Mouse (Mus musculus) stomach, embryonic 16.5 days (tissue): ENCODE results near the gene Maml3. TPM values are rescaled to one million over a fixed set of nuclear protein-coding genes. Genes with fewer than 3 reads are reported as not detected.
A peak's percentile ranks its signal among the peaks of the same experiment; 100 is the strongest.

Source experiments
- ATAC-seq: fragments of 200-750 bp; cut with Nextera tagmentation; 2 replicates; pipeline ENCODE4 v1.8.0; 2017; ENCODE audit warnings: moderate number of reproducible peaks, moderate TSS enrichment; ENCODE audit not compliant: insufficient read depth, low FRiP score
- H3K27ac ChIP-seq: fragments of 300-500 bp; sonication (generic); 2 replicates; pipeline ENCODE4 v1.5.1; 2014; ENCODE audit warnings: low read length
- H3K27me3 ChIP-seq: fragments of 300-500 bp; sonication (generic); 2 replicates; pipeline ENCODE4 v1.6.1; 2014; ENCODE audit warnings: low read length, control low read depth, mixed read lengths; ENCODE audit not compliant: control insufficient read depth, insufficient read depth
- H3K36me3 ChIP-seq: fragments of 300-500 bp; sonication (generic); 2 replicates; pipeline ENCODE4 v1.6.1; 2014; ENCODE audit warnings: low read length; ENCODE audit not compliant: control insufficient read depth, insufficient read depth
- H3K4me1 ChIP-seq: fragments of 300-500 bp; sonication (generic); 2 replicates; pipeline ENCODE4 v1.6.1; 2014; ENCODE audit warnings: low read length, control low read depth, mixed read lengths; ENCODE audit not compliant: control insufficient read depth, insufficient read depth
- H3K4me2 ChIP-seq: fragments of 300-500 bp; sonication (generic); 2 replicates; pipeline ENCODE4 v1.6.1; 2014; ENCODE audit warnings: low read depth, low read length, mixed read lengths
- H3K4me3 ChIP-seq: fragments of 300-500 bp; sonication (generic); replicated peaks from 2 replicates; pipeline ENCODE4 v1.5.1; 2014; ENCODE audit warnings: mild to moderate bottlenecking, low read length
- H3K9ac ChIP-seq: fragments of 300-500 bp; sonication (generic); 2 replicates; pipeline ENCODE4 v1.6.1; 2014; ENCODE audit warnings: low read length
- H3K9me3 ChIP-seq: fragments of 300-500 bp; sonication (generic); replicated peaks from 2 replicates; pipeline ENCODE4 v1.6.1; 2016; ENCODE audit warnings: low read length, control low read depth; ENCODE audit not compliant: control insufficient read depth
- WGBS: fragments of 180-500 bp; shearing (Covaris S2); extraction: QIAGEN DNeasy Blood & Tissue Kit; methylation state at CpG from one replicate; pipeline ENCODE4 v1.1.7; 2014; 5-methylcytosine and 5-hydroxymethylcytosine counted together
- polyA plus RNA-seq: library from polyadenylated mRNA; unstranded; fragments of >200 nt; fragmentation: Nextera tagmentation; extraction: Ambion mirVana; gene quantifications from 2 replicates; pipeline ENCODE4 v1.2.1, GENCODE M21; 2015

Gene Maml3
- polyA plus RNA-seq: 4.7 and 5.0 TPM in 2 replicates

DNA sequence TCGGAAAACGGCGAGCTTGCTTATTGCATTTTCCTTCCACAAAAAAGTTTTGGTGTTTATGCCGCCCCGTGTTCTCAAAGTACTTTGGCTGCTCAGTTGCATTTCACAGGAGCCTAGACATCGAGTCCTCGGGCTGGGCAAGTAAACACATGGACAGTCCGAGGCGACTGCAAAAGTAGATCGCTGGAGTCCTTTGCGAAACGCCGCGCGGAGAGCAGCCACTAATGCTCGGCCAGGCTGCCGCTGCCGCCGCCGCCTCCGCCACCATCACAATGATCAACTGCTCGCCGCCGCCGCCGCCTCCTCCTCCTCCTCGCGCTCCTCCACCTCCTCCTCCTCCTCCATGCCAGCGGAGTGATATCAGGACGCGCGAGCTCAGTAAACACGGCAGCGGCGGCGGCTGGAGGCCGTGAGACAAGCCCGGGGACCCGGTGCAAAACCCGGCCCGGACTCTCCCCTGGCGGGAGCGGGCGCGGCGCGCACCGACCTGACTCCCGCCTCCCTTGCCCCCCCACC, at the start of gene Maml3:
Maml3 (minus strand) TSS at position 441 of the 516 bp plus-strand sequence.
- Histone ChIP-seq H3K4me3 (peak within 1 kb of the TSS; percentile 83), H3K4me1 (peaks cover 3% of the 10 kb centered on the region), H3K9me3 (no peaks in the 10 kb centered on the region), H3K4me2 (peak within 1 kb of the TSS; percentile 82), H3K27me3 (no peaks in the 10 kb centered on the region), H3K9ac (peak within 1 kb of the TSS; percentile 90), H3K27ac (peak within 1 kb of the TSS; percentile 98), H3K36me3 (no peaks in the 10 kb centered on the region)
- peak; percentile 52 for ATAC-seq
- WGBS: under 1% methylated on average over 45 of the region's 49 CpGs

DNA sequence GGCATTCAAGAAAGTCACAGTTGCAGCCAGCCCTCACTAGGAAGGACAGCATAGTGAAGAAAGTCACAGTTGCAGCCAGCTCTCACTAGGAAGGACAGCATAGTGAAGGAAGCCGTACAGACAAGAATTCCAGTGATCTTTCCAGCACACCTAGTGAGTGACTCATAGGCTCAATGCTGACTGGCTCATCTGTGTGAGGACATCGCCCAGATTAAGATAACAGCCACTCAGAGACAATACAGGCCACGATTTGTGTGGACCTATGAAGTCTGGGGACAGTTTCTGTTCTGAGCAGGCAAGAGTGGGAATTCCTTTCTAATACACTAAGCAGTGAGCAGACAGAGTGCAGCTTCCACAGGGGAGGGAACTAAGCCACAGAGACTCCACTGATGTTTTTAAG, 46.3 kb upstream of the Maml3 start:
- ATAC-seq: no peak
- no peaks in the 10 kb centered on the region for H3K27me3 ChIP-seq
- H3K9me3 ChIP-seq: 0 out of 2 replicates have a peak, but pooled peaks cover under 1% of the 10 kb centered on the region
- WGBS: 45% methylated on average over 3 of the region's 3 CpGs
- H3K9ac ChIP-seq: no peak overlapping the region
- no peaks in the 10 kb centered on the region for H3K36me3 ChIP-seq
- no peak overlapping the region for H3K4me2 ChIP-seq
- no peaks in the 10 kb centered on the region for H3K4me1 ChIP-seq
- no peak overlapping the region for H3K4me3 ChIP-seq
- H3K27ac ChIP-seq: no peak overlapping the region

DNA sequence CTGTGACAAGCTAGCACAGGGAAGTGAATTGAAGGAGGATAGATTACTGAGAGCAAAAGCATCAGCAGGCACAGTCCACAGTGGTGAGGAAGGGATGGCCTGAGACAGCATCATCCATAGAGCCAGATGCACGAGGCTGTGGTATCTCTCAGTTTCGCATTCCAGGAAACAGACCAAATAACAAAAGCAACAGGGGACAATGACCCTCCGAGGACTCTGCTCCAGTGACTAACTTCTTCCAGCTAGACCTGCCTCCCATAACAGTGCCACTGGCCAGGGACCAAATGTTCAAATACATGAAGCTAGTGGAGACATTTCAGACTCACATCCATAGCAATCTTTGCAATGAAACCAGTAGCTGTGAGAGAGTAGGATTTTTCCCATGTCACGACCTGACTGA, 43.4 kb upstream of the Maml3 start:
- no peak overlapping the region for H3K4me2 ChIP-seq
- H3K27ac ChIP-seq: no peak overlapping the region
- H3K9ac ChIP-seq: no peak overlapping the region
- no peaks in the 10 kb centered on the region for H3K4me1 ChIP-seq
- no peak for ATAC-seq
- no peaks in the 10 kb centered on the region for H3K27me3 ChIP-seq
- H3K36me3 ChIP-seq: no peaks in the 10 kb centered on the region
- no peaks in the 10 kb centered on the region for H3K9me3 ChIP-seq
- WGBS: 55% methylated on average over 4 of the region's 4 CpGs
- H3K4me3 ChIP-seq: no peak overlapping the region

DNA sequence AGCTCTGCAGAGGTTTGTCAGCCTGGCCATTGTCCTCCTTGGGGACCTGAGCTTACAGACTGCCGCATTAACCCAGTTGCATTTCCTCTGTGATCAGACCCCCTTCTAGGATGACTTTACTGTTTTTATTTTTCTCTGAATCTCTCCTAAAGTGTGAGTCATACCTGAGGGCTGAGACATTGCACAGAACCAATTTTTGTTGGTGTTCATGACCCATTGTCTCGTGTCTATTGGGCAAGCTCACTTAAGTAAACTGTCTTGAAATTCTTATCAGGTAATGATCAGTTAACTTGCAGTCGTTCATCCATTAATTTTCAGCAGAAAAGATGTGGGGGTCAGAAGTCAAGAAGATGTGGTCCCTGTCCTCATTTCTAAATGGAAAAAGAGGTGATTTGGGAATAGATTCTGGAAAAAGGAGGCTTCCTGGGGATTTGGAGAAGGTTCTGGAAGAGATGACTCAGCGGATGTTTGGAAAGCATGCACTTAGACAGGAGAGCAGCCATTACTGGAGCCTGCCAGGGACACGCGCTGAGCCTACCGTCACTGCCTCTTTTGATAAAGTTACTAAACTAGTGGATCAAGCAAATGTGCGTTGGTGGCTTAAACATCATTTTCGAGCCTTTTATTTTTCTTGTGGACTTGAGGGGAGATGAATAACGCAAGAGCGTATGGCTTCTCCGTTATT, 40.0 kb upstream of the Maml3 start:
- no peaks in the 10 kb centered on the region for H3K9me3 ChIP-seq
- H3K9ac ChIP-seq: no peak overlapping the region
- no peaks in the 10 kb centered on the region for H3K4me1 ChIP-seq
- no peak overlapping the region for H3K4me2 ChIP-seq
- H3K27ac ChIP-seq: no peak overlapping the region
- H3K4me3 ChIP-seq: no peak overlapping the region
- no peak for ATAC-seq
- H3K27me3 ChIP-seq: no peaks in the 10 kb centered on the region
- no peaks in the 10 kb centered on the region for H3K36me3 ChIP-seq
- 75% methylated on average over 12 of the region's 12 CpGs for WGBS

DNA sequence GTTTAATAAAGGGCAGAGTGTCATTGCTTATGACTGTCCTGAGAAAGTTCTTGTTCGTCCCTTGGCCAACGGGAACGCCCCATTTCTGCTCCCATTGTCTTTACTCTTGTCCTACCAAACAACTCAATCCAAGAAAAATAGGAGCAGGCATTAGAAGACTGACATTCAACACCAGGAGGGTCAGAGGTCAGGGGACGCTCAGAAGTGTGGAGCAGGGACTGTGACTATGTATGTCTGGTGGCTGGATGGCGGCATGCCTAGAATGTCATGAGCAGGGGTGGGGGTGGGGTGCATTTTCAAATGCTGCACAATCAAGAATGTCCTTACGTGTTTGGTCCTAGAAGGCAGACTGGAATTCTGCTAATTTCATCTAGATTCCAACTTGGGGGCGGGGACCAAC, 38.1 kb upstream of the Maml3 start:
- H3K9ac ChIP-seq: no peak overlapping the region
- H3K4me3 ChIP-seq: no peak overlapping the region
- H3K36me3 ChIP-seq: no peaks in the 10 kb centered on the region
- no peaks in the 10 kb centered on the region for H3K9me3 ChIP-seq
- no peak overlapping the region for H3K27ac ChIP-seq
- H3K4me2 ChIP-seq: no peak overlapping the region
- no peak for ATAC-seq
- no peaks in the 10 kb centered on the region for H3K27me3 ChIP-seq
- no peaks in the 10 kb centered on the region for H3K4me1 ChIP-seq
- WGBS: 86% methylated on average over 7 of the region's 7 CpGs

DNA sequence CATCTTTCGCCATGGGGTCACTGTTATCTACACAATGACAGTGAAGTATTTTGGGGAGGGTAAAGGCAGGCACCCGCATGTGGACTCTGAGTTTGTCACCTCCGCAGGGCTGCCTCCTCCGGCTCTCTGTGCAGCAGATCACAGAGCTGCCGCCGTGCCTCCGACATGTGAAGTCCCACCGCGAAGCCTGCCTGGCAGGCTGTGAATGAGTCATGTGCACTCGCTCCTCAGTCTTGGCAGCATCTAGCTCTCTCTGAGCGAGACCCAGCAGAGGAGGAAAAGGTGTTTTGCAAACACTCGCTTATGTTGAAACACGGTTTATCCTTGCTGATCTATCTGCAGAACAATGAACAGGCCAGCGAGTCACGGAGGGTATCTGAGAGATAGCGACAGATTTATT, 35.3 kb upstream of the Maml3 start:
- Histone ChIP-seq H3K4me1 (no peaks in the 10 kb centered on the region), H3K36me3 (no peaks in the 10 kb centered on the region), H3K27ac (peak overlapping the region; percentile 68), H3K4me2 (no peak overlapping the region), H3K9ac (no peak overlapping the region), H3K27me3 (no peaks in the 10 kb centered on the region), H3K4me3 (no peak overlapping the region), H3K9me3 (no peaks in the 10 kb centered on the region)
- peak; percentile 47; the same call in 1 of the 2 replicates for ATAC-seq
- 40% methylated on average over 16 of the region's 16 CpGs for WGBS

DNA sequence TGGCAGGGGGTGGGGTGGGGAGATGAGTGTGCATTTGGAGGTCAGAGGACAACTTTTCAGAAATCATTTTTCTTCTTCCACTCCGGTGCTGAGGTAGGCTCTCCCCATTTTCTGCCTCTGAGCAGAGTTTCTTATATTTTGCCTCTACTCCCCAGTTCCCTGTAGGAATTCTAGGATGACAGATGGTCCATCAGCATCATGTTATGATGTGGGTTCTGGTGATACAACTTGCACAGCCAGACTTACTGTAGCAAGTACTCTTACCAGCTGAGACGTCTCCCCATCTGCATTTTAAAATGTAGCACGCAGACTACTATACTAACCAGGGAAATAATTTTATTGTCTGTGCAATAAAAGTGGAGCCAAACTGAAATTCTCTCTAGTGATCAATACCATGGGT, 20.5 kb upstream of the Maml3 start:
- Histone ChIP-seq H3K27ac (no peak overlapping the region), H3K4me3 (no peak overlapping the region), H3K9me3 (no peaks in the 10 kb centered on the region), H3K4me1 (no peaks in the 10 kb centered on the region), H3K27me3 (no peaks in the 10 kb centered on the region), H3K36me3 (no peaks in the 10 kb centered on the region), H3K9ac (no peak overlapping the region), H3K4me2 (no peak overlapping the region)
- 76% methylated on average over 3 of the region's 3 CpGs for WGBS
- ATAC-seq: no peak

DNA sequence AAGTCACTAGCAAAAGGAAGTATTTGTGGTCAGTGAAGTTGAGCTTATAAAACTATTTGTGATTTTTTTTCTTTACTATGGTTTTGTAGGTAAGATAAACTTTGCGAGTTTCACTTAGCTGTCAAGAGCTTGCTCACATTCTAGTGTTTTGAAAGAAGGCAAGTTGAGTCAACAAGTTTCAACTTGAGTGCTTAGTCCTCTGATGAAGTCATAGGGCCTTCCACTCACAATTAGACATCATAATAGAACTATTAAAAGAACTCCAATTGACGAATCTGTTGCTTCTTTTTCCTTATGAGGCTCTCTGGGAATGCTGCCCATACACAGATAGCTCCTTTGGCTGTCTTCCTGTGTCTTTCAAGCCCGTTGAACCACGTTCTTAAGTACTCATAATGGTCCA, 16.0 kb upstream of the Maml3 start:
- H3K4me1 ChIP-seq: no peaks in the 10 kb centered on the region
- H3K27ac ChIP-seq: no peak overlapping the region
- H3K27me3 ChIP-seq: no peaks in the 10 kb centered on the region
- no peak overlapping the region for H3K4me3 ChIP-seq
- no peaks in the 10 kb centered on the region for H3K9me3 ChIP-seq
- no peaks in the 10 kb centered on the region for H3K36me3 ChIP-seq
- H3K4me2 ChIP-seq: no peak overlapping the region
- ATAC-seq: no peak
- 56% methylated on average over 4 of the region's 4 CpGs for WGBS
- H3K9ac ChIP-seq: no peak overlapping the region

DNA sequence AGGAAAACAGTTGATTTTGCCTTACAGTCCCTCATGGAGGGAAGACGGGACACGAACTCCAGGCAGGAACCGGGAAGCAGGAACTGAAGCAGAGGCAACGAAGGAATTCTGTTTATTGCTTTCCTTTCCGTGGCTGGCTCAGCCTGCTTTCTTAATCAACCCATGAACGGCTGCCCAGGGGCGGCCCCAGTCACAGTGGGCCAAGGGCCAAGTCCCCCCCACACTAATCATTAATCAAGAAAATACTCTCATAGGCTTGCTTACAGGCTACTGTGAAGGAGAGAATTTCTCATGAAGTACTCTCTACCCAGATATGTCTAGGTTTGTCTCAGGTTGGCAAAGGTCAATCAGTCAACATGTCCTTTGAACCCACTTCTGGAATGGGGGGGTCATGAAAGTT, 14.3 kb upstream of the Maml3 start:
- no peak for ATAC-seq
- H3K4me1 ChIP-seq: no peaks in the 10 kb centered on the region
- H3K4me2 ChIP-seq: no peak overlapping the region
- no peaks in the 10 kb centered on the region for H3K36me3 ChIP-seq
- H3K27ac ChIP-seq: no peak overlapping the region
- no peak overlapping the region for H3K4me3 ChIP-seq
- 79% methylated on average over 7 of the region's 7 CpGs for WGBS
- no peaks in the 10 kb centered on the region for H3K27me3 ChIP-seq
- H3K9me3 ChIP-seq: no peaks in the 10 kb centered on the region
- H3K9ac ChIP-seq: no peak overlapping the region
